In the genomic region with DNA sequence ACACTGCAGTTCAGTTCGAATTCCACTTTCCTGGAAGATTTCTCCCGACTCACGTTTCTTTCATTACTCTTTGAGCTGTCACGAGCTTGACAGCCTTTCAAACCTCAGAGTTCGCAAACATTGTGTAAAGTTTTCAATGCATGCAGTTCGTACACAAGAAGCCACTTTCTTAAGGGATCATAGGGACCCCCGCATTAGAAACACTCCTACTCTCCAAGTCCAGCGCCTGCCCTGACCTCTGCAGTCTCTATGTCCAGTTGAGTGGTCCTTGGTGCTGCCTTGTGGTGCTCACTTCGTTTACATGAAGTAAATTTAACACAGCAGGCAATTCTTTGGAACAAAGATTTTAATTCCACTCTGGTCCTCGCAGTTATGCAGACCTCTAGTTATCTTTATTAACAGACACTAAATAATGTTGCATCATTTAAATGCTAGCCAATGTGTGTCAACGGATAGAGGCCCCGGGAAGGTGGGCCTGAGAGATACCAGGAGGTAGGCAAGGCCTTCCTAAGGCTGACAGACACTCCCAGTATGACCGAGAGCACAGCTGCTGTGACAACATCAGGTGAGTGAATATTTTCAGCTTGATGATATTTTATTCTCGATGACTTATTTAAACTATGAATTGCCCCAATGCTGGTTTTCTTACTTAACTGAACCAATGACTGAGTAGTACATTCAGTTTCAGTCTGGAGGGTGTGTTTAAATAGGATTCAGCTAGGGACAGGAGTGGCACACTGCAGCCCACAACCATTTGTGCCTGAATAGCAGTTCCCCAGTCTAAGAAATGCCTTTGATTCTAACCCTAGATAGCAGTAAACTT, we compare ENCODE assay signal across 8 mouse cellular contexts. TPM values are rescaled to one million over a fixed set of nuclear protein-coding genes. Genes with fewer than 3 reads are reported as not detected.
DNase-seq lines count a peak whose midpoint lies in the region; ATAC-seq lines count a peak whose summit lies in the region.

A gene (plus strand): TSS at position 259 of the 823 bp plus-strand sequence.

- H3K4me2 ChIP-seq in hindbrain, embryonic 16.5 days (ENCODE audit: low read length) = peak within 1 kb of the TSS; percentile 63
- H3K4me2 ChIP-seq in midbrain, embryonic 12.5 days (replicated peaks) = peak within 1 kb of the TSS; percentile 64

- H3K9ac ChIP-seq in hindbrain, embryonic 16.5 days (ENCODE audit: low read depth, low read length) = peak within 1 kb of the TSS; percentile 50
- peak within 1 kb of the TSS; percentile 53 for H3K9ac ChIP-seq in midbrain, embryonic 12.5 days (replicated peaks)

- no peaks in the 10 kb centered on the region; the same call in 1 of the 2 replicates for H3K4me1 ChIP-seq in hindbrain, embryonic 16.5 days (ENCODE audit: control insufficient read depth, insufficient read depth, low read depth, low read length)
- H3K4me1 ChIP-seq in midbrain, embryonic 12.5 days = peaks cover 3% of the 10 kb centered on the region; the same call in 1 of the 2 replicates

- H3K9me3 ChIP-seq in hindbrain, embryonic 16.5 days (ENCODE audit: control insufficient read depth, low read length) = no peaks in the 10 kb centered on the region
- no peaks in the 10 kb centered on the region for H3K9me3 ChIP-seq in midbrain, embryonic 12.5 days

- H3K27me3 ChIP-seq in hindbrain, embryonic 16.5 days (replicated peaks; ENCODE audit: control insufficient read depth, insufficient read depth, low read length) = no peaks in the 10 kb centered on the region
- peaks cover 3% of the 10 kb centered on the region; the same call in 1 of the 2 replicates for H3K27me3 ChIP-seq in midbrain, embryonic 12.5 days

- WGBS in hindbrain, embryonic 16.5 days = 28% methylated on average over 14 of the region's 14 CpGs
- 34% methylated on average over 14 of the region's 14 CpGs for WGBS in midbrain, embryonic 12.5 days

- H3K27ac ChIP-seq in hindbrain, embryonic 16.5 days (ENCODE audit: low read depth, low read length) = no peak within 1 kb of the TSS
- H3K27ac ChIP-seq in midbrain, embryonic 12.5 days (replicated peaks) = no peak within 1 kb of the TSS

- H3K36me3 ChIP-seq in hindbrain, embryonic 16.5 days (ENCODE audit: control insufficient read depth, insufficient read depth, low read length) = no peaks in the 10 kb centered on the region
- no peaks in the 10 kb centered on the region for H3K36me3 ChIP-seq in midbrain, embryonic 12.5 days

- H3K4me3 ChIP-seq in hindbrain, embryonic 16.5 days (ENCODE audit: low read length) = peak within 1 kb of the TSS; percentile 51
- peak within 1 kb of the TSS; percentile 54 for H3K4me3 ChIP-seq in midbrain, embryonic 12.5 days

- peak; percentile 14 for DNase-seq in kidney, postnatal 10 days
- DNase-seq in kidney, adult 9 months = no peak
- peak; percentile 59 for DNase-seq in embryo, embryonic 10.5 days (ENCODE audit: low spot score)
- no peak for DNase-seq in ovary, postnatal 36 days (ENCODE audit: low spot score)
- DNase-seq in thymus, postnatal 0 days (ENCODE audit: low spot score) = no peak
- no peak for DNase-seq in left cerebral cortex, adult 18-20 months (ENCODE audit: low spot score in 2 of 2)

- peak; percentile 57 for ATAC-seq in hindbrain, embryonic 16.5 days
- ATAC-seq in midbrain, embryonic 12.5 days (ENCODE audit: low FRiP score, low read depth) = peak; percentile 65

RNA-seq across cellular contexts. Expression of the gene that starts here (rescaled TPM):
- 1.8 and 3.1 TPM in 2 replicates for polyA plus RNA-seq in hindbrain, embryonic 16.5 days (2015; fragmentation: Nextera tagmentation; extraction: Ambion mirVana)
- 5.1 and 5.6 TPM in 2 replicates for polyA plus RNA-seq in midbrain, embryonic 12.5 days (2016; fragmentation: Nextera tagmentation; extraction: Ambion mirVana)
- 0.41 and 0.52 TPM in 2 replicates for polyA plus RNA-seq in thymus, postnatal 0 days (2015; fragmentation: Nextera tagmentation; extraction: Ambion mirVana)
- under 1 TPM in 1 of 2 experiments, not detected in 1; 0.19 TPM for total RNA-seq in left cerebral cortex, adult 18-20 months (2021)

Comparison
In these comparisons a context has a peak if more than half of its experiments do, and no peak if none do; other contexts are left out.
1. DNase-seq: peak in kidney, postnatal 10 days (single experiment) and embryo, embryonic 10.5 days (single experiment); none in kidney, adult 9 months (single experiment), ovary, postnatal 36 days (single experiment), thymus, postnatal 0 days (single experiment) and left cerebral cortex, adult 18-20 months (0 of 2).